Mouse (Mus musculus) hindbrain, embryonic 16.5 days (tissue): ENCODE measurements around the gene Slc25a27. TPM values are rescaled to one million over a fixed set of nuclear protein-coding genes. Genes with fewer than 3 reads are reported as not detected.

ENCODE experiments used
- ATAC-seq: fragments of 200-750 bp; cut with Nextera tagmentation; 2 replicates; pipeline ENCODE4 v1.8.0; 2017; ENCODE audit warnings: moderate TSS enrichment, moderate library complexity
- H3K27ac ChIP-seq: fragments of 300-500 bp; sonication (generic); 2 replicates; pipeline ENCODE4 v1.5.1; 2014; ENCODE audit warnings: low read depth, mild to moderate bottlenecking, control low read depth, low read length, moderate library complexity
- H3K27me3 ChIP-seq: fragments of 300-500 bp; sonication (generic); replicated peaks from 2 replicates; pipeline ENCODE4 v1.6.1; 2014; ENCODE audit warnings: low read length; ENCODE audit not compliant: control insufficient read depth, insufficient read depth
- H3K36me3 ChIP-seq: fragments of 300-500 bp; sonication (generic); 2 replicates; pipeline ENCODE4 v1.6.1; 2014; ENCODE audit warnings: mild to moderate bottlenecking, low read length, moderate library complexity, mixed read lengths; ENCODE audit not compliant: control insufficient read depth, insufficient read depth
- H3K4me1 ChIP-seq: fragments of 300-500 bp; sonication (generic); 2 replicates; pipeline ENCODE4 v1.6.1; 2014; ENCODE audit warnings: low read depth, low read length; ENCODE audit not compliant: control insufficient read depth, insufficient read depth
- H3K4me2 ChIP-seq: fragments of 300-500 bp; sonication (generic); 2 replicates; pipeline ENCODE4 v1.6.1; 2014; ENCODE audit warnings: mild to moderate bottlenecking, low read length, control low read depth, moderate library complexity
- H3K4me3 ChIP-seq: fragments of 300-500 bp; sonication (generic); 2 replicates; pipeline ENCODE4 v1.5.1; 2014; ENCODE audit warnings: mild to moderate bottlenecking, low read length, control low read depth, moderate library complexity
- H3K9ac ChIP-seq: fragments of 300-500 bp; sonication (generic); 2 replicates; pipeline ENCODE4 v1.6.1; 2014; ENCODE audit warnings: low read depth, mild to moderate bottlenecking, control low read depth, low read length, moderate library complexity
- H3K9me3 ChIP-seq: fragments of 300-500 bp; sonication (generic); 2 replicates; pipeline ENCODE4 v1.6.1; 2014; ENCODE audit warnings: mild to moderate bottlenecking, low read length, moderate library complexity; ENCODE audit not compliant: control insufficient read depth
- WGBS: fragments of 180-500 bp; shearing (Covaris S2); extraction: QIAGEN DNeasy Blood & Tissue Kit; methylation state at CpG from one replicate; pipeline ENCODE4 v1.1.7; 2014; 5-methylcytosine and 5-hydroxymethylcytosine counted together
- polyA plus RNA-seq: library from polyadenylated mRNA; unstranded; fragments of >200 nt; fragmentation: Nextera tagmentation; extraction: Ambion mirVana; gene quantifications from 2 replicates; pipeline ENCODE4 v1.2.1, GENCODE M21; 2015

Slc25a27 gene
- polyA plus RNA-seq, 1 experiment from 2014 or later: 97.4 TPM

- H3K4me2 ChIP-seq: peak within 1 kb of the TSS; percentile 86
- ATAC-seq: no peak
- H3K4me3 ChIP-seq: peak within 1 kb of the TSS; percentile 70
- no peaks in the 10 kb centered on the region for H3K27me3 ChIP-seq
- no peaks in the 10 kb centered on the region for H3K9me3 ChIP-seq
- H3K9ac ChIP-seq: peak within 1 kb of the TSS; percentile 87
- no peaks in the 10 kb centered on the region for H3K36me3 ChIP-seq
- WGBS: under 1% methylated on average over 17 of the region's 17 CpGs
- peaks cover 15% of the 10 kb centered on the region for H3K4me1 ChIP-seq
- peak within 1 kb of the TSS; percentile 80 for H3K27ac ChIP-seq
Measured at GRCm38 (mm10) chr17:43667290-43667843, 353 bp upstream of the Slc25a27 start, which contains the start of gene Cyp39a1. Gene Cyp39a1, plus strand, starts transcription at chr17:43667425.

- WGBS: 69% methylated on average over 14 of the region's 14 CpGs
- peaks cover 34% of the 10 kb centered on the region for H3K36me3 ChIP-seq
Measured at GRCm38 (mm10) chr17:43651314-43652046, 15.5 kb downstream of the Slc25a27 start.

GRCm38 (mm10) chr17:43649641-43650436 is 17.2 kb downstream of the Slc25a27 start:
- Histone ChIP-seq H3K9me3 (no peaks in the 10 kb centered on the region), H3K27ac (no peak overlapping the region), H3K4me2 (no peak overlapping the region), H3K36me3 (peaks cover 38% of the 10 kb centered on the region), H3K9ac (no peak overlapping the region), H3K4me1 (no peaks in the 10 kb centered on the region), H3K4me3 (no peak overlapping the region), H3K27me3 (no peaks in the 10 kb centered on the region)
- 76% methylated on average over 10 of the region's 10 CpGs for WGBS
- ATAC-seq: no peak

More at GRCm38 (mm10) chr17:43651314-43652046, 15.5 kb downstream of the Slc25a27 start:
- Histone ChIP-seq H3K4me3 (no peak overlapping the region), H3K4me1 (no peaks in the 10 kb centered on the region), H3K27ac (no peak overlapping the region), H3K9ac (no peak overlapping the region), H3K4me2 (no peak overlapping the region), H3K27me3 (no peaks in the 10 kb centered on the region), H3K9me3 (no peaks in the 10 kb centered on the region)
- peak; percentile 39; the same call in 1 of the 2 replicates for ATAC-seq

GRCm38 (mm10) chr17:43646925-43647324 is 20.1 kb downstream of the Slc25a27 start:
- peak; percentile 62; the same call in 1 of the 2 replicates for ATAC-seq
- Histone ChIP-seq H3K9ac (no peak overlapping the region), H3K9me3 (no peaks in the 10 kb centered on the region), H3K4me1 (no peaks in the 10 kb centered on the region), H3K27ac (no peak overlapping the region), H3K4me2 (no peak overlapping the region), H3K36me3 (peaks cover 35% of the 10 kb centered on the region), H3K4me3 (no peak overlapping the region), H3K27me3 (no peaks in the 10 kb centered on the region)
- 53% methylated on average over 5 of the region's 5 CpGs for WGBS

- Histone ChIP-seq H3K4me1 (no peaks in the 10 kb centered on the region), H3K27me3 (no peaks in the 10 kb centered on the region), H3K4me2 (no peak overlapping the region), H3K4me3 (no peak overlapping the region), H3K36me3 (peaks cover 30% of the 10 kb centered on the region), H3K9ac (no peak overlapping the region), H3K27ac (no peak overlapping the region), H3K9me3 (0 out of 2 replicates have a peak, but pooled peaks cover 2% of the 10 kb centered on the region)
- 85% methylated on average over 3 of the region's 3 CpGs for WGBS
- ATAC-seq: no peak
Measured at GRCm38 (mm10) chr17:43645136-43645535, 21.9 kb downstream of the Slc25a27 start.

- no peak overlapping the region for H3K4me2 ChIP-seq
- no peak overlapping the region for H3K9ac ChIP-seq
- H3K27ac ChIP-seq: no peak overlapping the region
- 89% methylated on average over 7 of the region's 7 CpGs for WGBS
- H3K4me3 ChIP-seq: no peak overlapping the region
- 0 out of 2 replicates have a peak, but pooled peaks cover 2% of the 10 kb centered on the region for H3K9me3 ChIP-seq
- H3K27me3 ChIP-seq: no peaks in the 10 kb centered on the region
- peaks cover 27% of the 10 kb centered on the region for H3K36me3 ChIP-seq
- H3K4me1 ChIP-seq: no peaks in the 10 kb centered on the region
- no peak for ATAC-seq
Measured at GRCm38 (mm10) chr17:43644375-43644774, 22.6 kb downstream of the Slc25a27 start.

- no peak overlapping the region for H3K9ac ChIP-seq
- 0 out of 2 replicates have a peak, but pooled peaks cover 2% of the 10 kb centered on the region for H3K9me3 ChIP-seq
- no peak overlapping the region for H3K4me2 ChIP-seq
- H3K4me1 ChIP-seq: 0 out of 2 replicates have a peak, but pooled peaks cover 2% of the 10 kb centered on the region
- H3K36me3 ChIP-seq: peaks cover 25% of the 10 kb centered on the region
- no peak overlapping the region for H3K4me3 ChIP-seq
- no peak overlapping the region for H3K27ac ChIP-seq
- H3K27me3 ChIP-seq: no peaks in the 10 kb centered on the region
- ATAC-seq: no peak
- WGBS: 74% methylated on average over 7 of the region's 7 CpGs
Measured at GRCm38 (mm10) chr17:43643191-43643590, 23.8 kb downstream of the Slc25a27 start.

- Histone ChIP-seq H3K9me3 (0 out of 2 replicates have a peak, but pooled peaks cover 2% of the 10 kb centered on the region), H3K4me2 (no peak overlapping the region), H3K4me1 (0 out of 2 replicates have a peak, but pooled peaks cover 2% of the 10 kb centered on the region), H3K36me3 (peaks cover 25% of the 10 kb centered on the region), H3K27ac (no peak overlapping the region), H3K27me3 (no peaks in the 10 kb centered on the region), H3K4me3 (no peak overlapping the region), H3K9ac (no peak overlapping the region)
- WGBS: 92% methylated on average over 1 of the region's 1 CpGs
- ATAC-seq: no peak
Measured at GRCm38 (mm10) chr17:43640825-43641224, 26.2 kb downstream of the Slc25a27 start.
